Mouse (Mus musculus) testis, adult 2 months (tissue): ENCODE results near the gene Xrn1. TPM values are rescaled to one million over a fixed set of nuclear protein-coding genes. Genes with fewer than 3 reads are reported as not detected.
"Not testable (repeated sequence)": the region's sequence is repeated elsewhere in the genome, so short reads cannot be mapped to it uniquely, and the experiment has no call there.

Experiments
- H3K27ac ChIP-seq: fragments of 200-500 bp; 2 replicates; pipeline ENCODE4 v1.5.1; 2012; ENCODE audit warnings: low read depth, low read length; ENCODE audit not compliant: control insufficient read depth, insufficient read depth
- H3K27me3 ChIP-seq: fragments of 200-500 bp; 2 replicates; pipeline ENCODE4 v1.6.1; 2012; ENCODE audit warnings: mild to moderate bottlenecking, low read length, moderate library complexity; ENCODE audit not compliant: control insufficient read depth, insufficient read depth
- H3K36me3 ChIP-seq: fragments of 200-500 bp; 2 replicates; pipeline ENCODE4 v1.6.1; 2012; ENCODE audit warnings: mild to moderate bottlenecking, low read length; ENCODE audit not compliant: control insufficient read depth, insufficient read depth
- H3K4me1 ChIP-seq: fragments of 200-500 bp; 2 replicates; pipeline ENCODE4 v1.6.1; 2012; ENCODE audit warnings: low read length; ENCODE audit not compliant: control insufficient read depth, insufficient read depth
- H3K4me3 ChIP-seq: fragments of 200-500 bp; 2 replicates; pipeline ENCODE4 v1.5.1; 2012; ENCODE audit warnings: low read depth, mild to moderate bottlenecking, low read length, moderate library complexity, mixed read lengths; ENCODE audit not compliant: control insufficient read depth
- CTCF ChIP-seq: fragments of 200-500 bp; IDR thresholded peaks from 2 replicates; pipeline ENCODE4 v1.5.1; 2012; ENCODE audit warnings: low read depth, mild to moderate bottlenecking, inconsistent platforms, low read length, moderate library complexity; ENCODE audit not compliant: control insufficient read depth, insufficient read depth, insufficient replicate concordance
- POLR2A ChIP-seq: fragments of 200-500 bp; IDR thresholded peaks from 2 replicates; pipeline ENCODE4 v1.6.1; 2012; ENCODE audit warnings: low read depth, mild to moderate bottlenecking, inconsistent platforms, low read length, moderate library complexity; ENCODE audit not compliant: control insufficient read depth
- polyA plus RNA-seq: library from polyadenylated mRNA; depleted of rRNA; stranded (reverse); fragments of >200 nt; gene quantifications from 2 replicates; pipeline ENCODE4 v1.2.3, GENCODE M21; 2012; rRNA removed

Xrn1 gene
- polyA plus RNA-seq, result 2.5 and 2.7 TPM in 2 replicates

DNA sequence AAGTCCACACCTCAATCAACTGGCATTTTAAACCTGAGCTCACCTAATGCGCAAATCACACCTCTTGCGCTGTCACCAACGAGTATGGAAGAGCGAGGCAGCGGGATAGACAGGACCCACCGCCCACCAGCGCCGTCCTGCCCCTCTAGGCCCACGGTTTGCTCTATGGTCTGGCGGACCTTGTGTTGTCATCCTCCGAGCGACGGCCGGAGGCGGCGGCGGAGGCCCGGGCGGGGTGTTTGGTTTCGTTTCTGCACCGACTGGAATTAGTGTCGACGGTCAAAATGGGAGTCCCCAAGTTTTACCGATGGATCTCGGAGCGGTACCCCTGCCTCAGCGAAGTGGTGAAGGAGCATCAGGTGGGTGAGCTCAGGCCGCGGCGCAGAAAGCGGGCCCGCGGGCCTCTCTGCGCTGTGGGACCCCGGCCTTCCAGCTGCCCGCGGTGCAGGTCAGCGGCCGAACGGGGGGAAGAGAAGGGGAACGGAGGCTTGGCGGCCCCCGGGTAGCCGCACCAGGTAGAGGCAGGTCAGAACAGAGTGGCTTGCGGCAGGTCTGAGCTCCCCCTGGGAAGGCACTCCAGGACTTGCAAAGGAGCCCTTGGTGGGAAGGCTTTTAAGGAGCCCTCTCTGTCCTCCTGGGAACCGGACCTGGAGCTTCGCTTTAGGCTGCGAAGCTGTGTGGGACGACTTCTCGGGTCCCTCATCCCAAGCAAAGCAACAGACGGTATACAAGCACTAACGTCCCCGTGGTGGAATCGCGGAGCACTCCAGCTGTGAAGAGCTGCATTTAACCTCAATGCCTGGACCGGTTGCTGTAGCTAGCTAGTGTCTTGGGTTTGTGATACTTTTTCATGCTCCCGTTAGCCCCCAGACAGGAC is at the start of gene Xrn1:
Gene Xrn1, plus strand, starts transcription at position 176 of the 877 bp plus-strand sequence.
- Histone ChIP-seq H3K4me1 (peaks cover 5% of the 10 kb centered on the region; the same call in 1 of the 2 replicates), H3K4me3 (peak within 1 kb of the TSS; percentile 99), H3K36me3 (no peaks in the 10 kb centered on the region), H3K27ac (peak within 1 kb of the TSS; percentile 92), H3K27me3 (no peaks in the 10 kb centered on the region)
- TF ChIP-seq CTCF (no peak), POLR2A (peak; percentile 86)

DNA sequence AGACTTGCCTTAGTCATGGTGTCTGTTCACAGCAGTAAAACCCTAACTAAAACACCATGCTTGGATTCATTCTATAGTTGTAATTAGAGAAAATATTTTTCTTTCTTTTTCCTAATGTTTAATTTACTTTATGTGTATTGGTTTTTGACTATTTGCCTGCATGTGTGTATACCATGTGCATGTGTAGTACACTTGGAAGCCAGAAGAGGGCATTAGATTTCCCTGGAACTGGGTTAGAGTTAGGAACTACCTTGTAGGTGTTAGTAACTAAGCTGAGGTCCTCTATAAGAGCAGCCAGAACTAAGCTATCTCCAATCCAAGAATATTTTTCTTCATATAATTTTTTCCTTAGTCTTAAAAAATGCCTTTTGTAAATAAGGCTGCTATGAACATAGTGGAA is 21.7 kb upstream of the Xrn1 start:
- no peaks in the 10 kb centered on the region for H3K4me1 ChIP-seq
- no peak overlapping the region for H3K27ac ChIP-seq
- H3K27me3 ChIP-seq, result no peaks in the 10 kb centered on the region
- no peaks in the 10 kb centered on the region for H3K36me3 ChIP-seq
- H3K4me3 ChIP-seq, result no peak overlapping the region
- TF ChIP-seq CTCF (no peak), POLR2A (no peak)

DNA sequence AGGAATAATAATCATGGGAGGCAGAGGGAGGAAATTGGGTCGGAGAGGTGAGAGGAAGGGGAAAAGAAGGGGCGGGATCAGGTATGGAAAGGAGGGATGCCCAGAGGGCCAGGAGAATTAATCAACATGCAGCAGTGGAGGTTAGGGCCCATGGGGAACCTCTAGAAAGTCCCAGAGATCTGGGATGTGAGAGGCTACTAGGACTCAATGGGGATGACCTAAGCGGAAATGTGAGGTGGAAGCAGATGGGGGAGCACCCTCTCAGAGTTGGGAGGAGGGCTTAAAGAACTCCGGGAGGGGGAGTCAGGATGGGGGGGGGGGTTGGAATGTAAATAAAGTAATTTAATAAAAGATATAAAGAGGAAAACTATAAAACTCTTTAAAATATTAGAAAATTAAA is 902 bp upstream of the Xrn1 start:
- Histone ChIP-seq H3K4me3 (peak overlapping the region; percentile 73), H3K27me3 (no peaks in the 10 kb centered on the region), H3K36me3 (no peaks in the 10 kb centered on the region), H3K27ac (no peak overlapping the region), H3K4me1 (peaks cover 5% of the 10 kb centered on the region; the same call in 1 of the 2 replicates)
- TF ChIP-seq POLR2A, result no peak
- TF ChIP-seq CTCF, result no peak

DNA sequence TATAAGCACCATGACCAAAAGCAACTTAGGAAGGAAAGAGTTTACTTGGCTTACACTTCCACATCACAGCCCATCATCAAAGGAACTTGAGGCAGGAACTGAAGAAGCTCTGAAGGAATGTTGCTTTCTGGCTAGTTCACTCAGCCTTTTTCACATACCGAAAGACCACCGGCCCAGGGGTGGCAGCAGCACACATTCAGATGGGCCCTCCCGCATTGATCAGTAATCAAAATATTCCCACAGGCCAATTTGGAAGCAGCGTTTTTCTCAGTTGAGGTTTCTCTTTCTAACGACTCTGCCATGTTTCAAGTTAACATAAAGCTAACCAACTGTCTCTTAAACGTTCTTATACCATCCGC is 355 bp upstream of the Xrn1 start:
- Histone ChIP-seq H3K36me3 (no peaks in the 10 kb centered on the region), H3K27me3 (no peaks in the 10 kb centered on the region), H3K4me1 (peaks cover 5% of the 10 kb centered on the region; the same call in 1 of the 2 replicates), H3K4me3 (peak overlapping the region; percentile 99), H3K27ac (peak overlapping the region; percentile 84)
- TF ChIP-seq POLR2A (no peak), CTCF (no peak)

- no peak overlapping the region for H3K4me3 ChIP-seq
- peaks cover 5% of the 10 kb centered on the region; the same call in 1 of the 2 replicates for H3K4me1 ChIP-seq
- no peaks in the 10 kb centered on the region for H3K36me3 ChIP-seq
- no peak overlapping the region for H3K27ac ChIP-seq
- no peaks in the 10 kb centered on the region for H3K27me3 ChIP-seq
- TF ChIP-seq CTCF (no peak), POLR2A (no peak)
Observed at GRCm38 (mm10) chr9:95957611-95958010, 3.1 kb downstream of the Xrn1 start.

DNA sequence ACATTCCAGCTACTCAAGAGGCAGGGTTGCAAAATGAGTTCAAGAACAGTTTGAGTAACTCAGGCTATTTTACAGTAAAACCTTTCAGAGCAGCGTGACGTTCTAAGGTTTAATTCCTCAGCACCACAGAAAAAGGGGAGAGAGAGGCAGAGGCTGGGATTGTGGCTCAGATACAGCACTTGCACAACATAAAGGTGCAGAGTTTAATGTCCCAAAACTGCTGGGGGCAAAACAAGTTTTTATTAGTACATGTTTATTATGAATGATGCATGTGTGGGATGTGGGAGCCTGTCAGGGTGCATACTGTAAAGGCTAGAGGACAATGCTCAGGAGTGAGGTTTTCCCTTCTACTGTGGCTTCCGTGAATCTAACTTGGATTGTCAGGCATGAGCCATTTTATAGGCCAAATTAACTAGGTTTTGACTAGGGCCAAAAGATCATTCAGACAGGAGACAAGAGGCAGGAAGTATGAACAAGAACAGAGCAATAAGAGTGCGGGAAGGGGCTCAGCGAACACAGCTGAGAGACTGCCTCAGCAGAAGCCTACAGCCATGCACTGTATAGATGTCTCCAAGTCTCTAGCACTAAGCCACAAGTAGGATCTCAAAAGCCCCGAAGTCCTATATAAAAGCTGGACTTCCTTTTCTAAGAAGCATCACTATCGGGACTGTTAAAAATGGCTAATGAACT is 3.6 kb downstream of the Xrn1 start:
- no peaks in the 10 kb centered on the region for H3K27me3 ChIP-seq
- peaks cover 5% of the 10 kb centered on the region; the same call in 1 of the 2 replicates for H3K4me1 ChIP-seq
- TF ChIP-seq CTCF (no peak), POLR2A (no peak)
- H3K36me3 ChIP-seq, result no peaks in the 10 kb centered on the region
- no peak overlapping the region for H3K27ac ChIP-seq
- H3K4me3 ChIP-seq, result no peak overlapping the region

DNA sequence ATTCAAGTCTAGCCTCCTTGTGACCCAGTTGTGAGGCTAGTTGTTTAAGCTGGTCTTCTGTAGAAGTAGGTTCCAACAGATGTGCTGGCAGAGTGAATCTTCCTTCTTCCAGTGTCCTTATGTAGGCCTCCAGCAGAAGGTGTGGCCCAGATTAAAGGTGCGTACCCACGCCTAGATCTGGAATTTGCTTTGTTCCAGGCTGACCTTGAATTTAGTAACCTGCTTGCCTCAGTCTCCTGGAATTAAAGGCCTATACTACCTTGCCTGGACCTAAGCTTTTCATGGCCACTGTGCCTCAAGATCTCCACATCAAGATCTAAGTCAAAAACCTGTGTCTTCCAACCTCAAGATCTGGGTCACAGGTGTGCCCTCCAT is 4.2 kb downstream of the Xrn1 start:
- not testable (repeated sequence) for H3K4me1 ChIP-seq, H3K27me3 ChIP-seq, H3K4me3 ChIP-seq, H3K27ac ChIP-seq, H3K36me3 ChIP-seq
